Mouse (Mus musculus) neural tube, embryonic 15.5 days (tissue): ENCODE measurements around the gene Foxp1. TPM values are rescaled to one million over a fixed set of nuclear protein-coding genes. Genes with fewer than 3 reads are reported as not detected.

Source experiments
- ATAC-seq: fragments of 200-750 bp; cut with Nextera tagmentation; 2 replicates; pipeline ENCODE4 v1.8.0; 2017; ENCODE audit warnings: mild to moderate bottlenecking, moderate TSS enrichment, moderate library complexity; ENCODE audit not compliant: low FRiP score
- H3K27ac ChIP-seq: fragments of 300-500 bp; sonication (generic); replicated peaks from 2 replicates; pipeline ENCODE4 v1.5.1; 2015; ENCODE audit warnings: mild to moderate bottlenecking, inconsistent platforms
- H3K27me3 ChIP-seq: fragments of 300-500 bp; sonication (generic); replicated peaks from 2 replicates; pipeline ENCODE4 v1.6.1; 2015; ENCODE audit warnings: inconsistent platforms
- H3K36me3 ChIP-seq: fragments of 300-500 bp; sonication (generic); 2 replicates; pipeline ENCODE4 v1.6.1; 2015; ENCODE audit warnings: inconsistent platforms
- H3K4me1 ChIP-seq: fragments of 300-500 bp; sonication (generic); 2 replicates; pipeline ENCODE4 v1.6.1; 2015; ENCODE audit warnings: inconsistent platforms
- H3K4me2 ChIP-seq: fragments of 300-500 bp; sonication (generic); 2 replicates; pipeline ENCODE4 v1.6.1; 2015; ENCODE audit warnings: inconsistent platforms, mild to moderate bottlenecking, moderate library complexity
- H3K4me3 ChIP-seq: fragments of 300-500 bp; sonication (generic); replicated peaks from 2 replicates; pipeline ENCODE4 v1.5.1; 2015; ENCODE audit warnings: mild to moderate bottlenecking, inconsistent platforms
- H3K9ac ChIP-seq: fragments of 300-500 bp; sonication (generic); replicated peaks from 2 replicates; pipeline ENCODE4 v1.6.1; 2015; ENCODE audit warnings: mild to moderate bottlenecking, inconsistent platforms
- H3K9me3 ChIP-seq: fragments of 300-500 bp; sonication (generic); replicated peaks from 2 replicates; pipeline ENCODE4 v1.6.1; 2016; ENCODE audit warnings: inconsistent platforms
- WGBS: fragments of 180-500 bp; shearing (Covaris S2); methylation state at CpG from one replicate; pipeline ENCODE4 v1.1.7; 2015; ENCODE audit warnings: mixed read lengths; 5-methylcytosine and 5-hydroxymethylcytosine counted together
- polyA plus RNA-seq: library from polyadenylated mRNA; unstranded; fragments of >200 nt; fragmentation: Nextera tagmentation; extraction: Ambion mirVana; gene quantifications from 2 replicates; pipeline ENCODE4 v1.2.1, GENCODE M21; 2015

Gene Foxp1
- polyA plus RNA-seq, 1 experiment from 2014 or later: 51.0 TPM

DNA sequence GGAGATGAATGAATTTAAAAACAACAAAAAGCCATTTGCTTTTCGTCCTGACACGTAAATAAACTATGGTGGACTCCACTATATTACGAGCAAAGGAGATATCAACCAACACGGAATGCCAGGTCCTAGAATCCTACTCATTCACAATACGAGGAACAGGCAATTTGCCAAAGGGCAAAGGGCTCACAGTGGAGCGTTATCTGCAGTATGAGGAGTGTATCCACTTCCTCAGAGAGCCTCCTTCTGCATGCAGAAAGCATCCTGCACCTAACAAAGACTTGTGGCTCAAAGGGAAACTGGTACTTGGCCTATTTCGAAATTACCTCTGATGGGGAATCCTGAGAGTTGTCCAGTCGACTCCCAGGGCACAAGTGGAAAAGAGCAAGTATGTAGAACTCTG lies 328.8 kb downstream of the Foxp1 start:
- ATAC-seq: no peak
- Histone ChIP-seq H3K27ac (no peak overlapping the region), H3K4me1 (peaks cover 27% of the 10 kb centered on the region), H3K9me3 (no peaks in the 10 kb centered on the region), H3K27me3 (peaks cover 4% of the 10 kb centered on the region; the same call in 1 of the 2 replicates), H3K36me3 (no peaks in the 10 kb centered on the region), H3K4me3 (no peak overlapping the region), H3K4me2 (no peak overlapping the region), H3K9ac (no peak overlapping the region)
- WGBS: 62% methylated on average over 8 of the region's 8 CpGs

DNA sequence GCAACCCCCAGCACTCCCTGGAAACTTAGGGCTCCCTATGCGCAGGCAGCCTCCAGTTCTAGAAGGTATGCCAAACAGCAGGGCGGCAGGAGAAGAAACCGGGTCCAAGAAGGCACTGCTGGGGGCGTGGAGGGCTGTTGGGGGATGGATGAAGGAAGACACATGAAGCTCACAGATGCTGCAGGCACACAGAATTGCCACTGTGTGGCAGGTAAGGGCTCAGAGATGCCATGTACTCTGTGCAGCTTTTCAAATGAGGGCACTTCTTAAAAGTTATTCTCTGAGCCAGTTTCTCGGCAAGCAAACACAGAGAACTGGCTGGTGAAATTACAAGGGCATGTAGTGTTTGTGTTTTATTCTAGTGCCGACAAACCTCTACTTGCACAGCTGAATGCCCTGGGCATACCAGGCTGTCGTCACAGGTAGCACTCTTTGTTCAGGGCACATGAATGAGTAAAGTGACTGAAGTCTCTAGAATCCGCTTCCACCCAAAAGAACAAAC lies 330.8 kb downstream of the Foxp1 start:
- 55% methylated on average over 8 of the region's 8 CpGs for WGBS
- H3K9me3 ChIP-seq: no peaks in the 10 kb centered on the region
- H3K27ac ChIP-seq: no peak overlapping the region

DNA sequence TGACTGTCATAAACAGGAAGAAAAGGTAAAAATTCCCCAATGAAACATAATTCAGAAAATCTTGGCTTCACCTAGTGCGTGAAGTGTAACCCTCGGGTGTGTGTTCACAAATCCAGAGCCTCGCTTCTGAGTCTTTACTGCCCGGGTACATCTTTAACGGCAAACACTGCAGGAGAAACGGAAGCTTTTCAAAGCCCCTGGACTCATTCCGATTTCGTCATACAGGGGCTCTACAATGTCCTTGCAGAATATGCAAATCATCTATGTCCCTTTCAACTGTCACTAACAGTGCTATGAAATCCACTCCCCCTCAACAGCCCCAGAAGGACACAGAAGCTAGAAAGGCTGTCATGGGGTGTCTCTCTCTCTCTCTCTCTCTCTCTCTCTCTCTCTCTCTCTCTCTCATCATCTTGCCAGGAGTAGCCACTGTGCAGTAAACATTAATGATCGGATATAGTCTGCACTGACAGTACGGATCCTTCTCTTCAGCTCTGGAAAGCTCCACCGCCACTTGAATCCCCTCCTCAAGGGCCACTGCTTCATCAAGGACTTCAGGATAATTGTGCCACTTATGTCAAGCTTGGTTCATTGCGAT lies 331.4 kb downstream of the Foxp1 start:
- Histone ChIP-seq H3K36me3 (no peaks in the 10 kb centered on the region), H3K4me2 (peak overlapping the region; percentile 34), H3K27me3 (peaks cover 4% of the 10 kb centered on the region; the same call in 1 of the 2 replicates), H3K4me1 (peaks cover 34% of the 10 kb centered on the region), H3K9ac (0 out of 2 replicates have a peak overlapping the region, but pooled peaks have one; percentile 10), H3K9me3 (no peaks in the 10 kb centered on the region), H3K4me3 (no peak overlapping the region), H3K27ac (no peak overlapping the region)
- ATAC-seq: no peak; the same call in 1 of the 2 replicates
- 32% methylated on average over 12 of the region's 12 CpGs for WGBS

More for the DNA sequence above, 330.8 kb downstream of the Foxp1 start:
- Histone ChIP-seq H3K27me3 (peaks cover 4% of the 10 kb centered on the region; the same call in 1 of the 2 replicates), H3K36me3 (no peaks in the 10 kb centered on the region), H3K4me2 (peak overlapping the region; percentile 34), H3K4me1 (peaks cover 31% of the 10 kb centered on the region), H3K4me3 (no peak overlapping the region), H3K9ac (0 out of 2 replicates have a peak overlapping the region, but pooled peaks have one; percentile 10)
- no peak for ATAC-seq

DNA sequence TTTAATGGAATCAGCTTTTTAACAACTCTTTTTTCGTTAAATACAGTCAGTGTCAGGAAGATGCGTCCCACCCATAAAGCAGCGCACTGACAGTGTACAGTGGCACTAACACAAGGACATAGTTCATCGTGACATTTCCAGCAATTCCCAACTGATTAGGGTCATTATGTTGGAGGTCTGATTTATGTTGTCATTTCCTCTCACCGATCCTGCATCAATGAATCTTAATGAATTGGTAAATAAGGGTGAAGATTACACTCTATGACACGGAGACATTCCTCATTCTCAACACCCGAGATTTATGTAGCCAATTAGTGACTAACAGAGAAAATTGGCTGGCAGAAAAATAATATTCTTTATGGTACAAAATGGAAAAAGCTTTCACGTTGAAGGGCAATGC lies 332.6 kb downstream of the Foxp1 start:
- peaks cover 34% of the 10 kb centered on the region for H3K4me1 ChIP-seq
- no peak overlapping the region for H3K9ac ChIP-seq
- ATAC-seq: peak; percentile 45; the same call in 1 of the 2 replicates
- no peaks in the 10 kb centered on the region for H3K9me3 ChIP-seq
- 15% methylated on average over 8 of the region's 8 CpGs for WGBS
- no peak overlapping the region for H3K4me3 ChIP-seq
- no peak overlapping the region for H3K27ac ChIP-seq
- peaks cover 4% of the 10 kb centered on the region; the same call in 1 of the 2 replicates for H3K27me3 ChIP-seq
- no peak overlapping the region for H3K4me2 ChIP-seq
- no peaks in the 10 kb centered on the region for H3K36me3 ChIP-seq

DNA sequence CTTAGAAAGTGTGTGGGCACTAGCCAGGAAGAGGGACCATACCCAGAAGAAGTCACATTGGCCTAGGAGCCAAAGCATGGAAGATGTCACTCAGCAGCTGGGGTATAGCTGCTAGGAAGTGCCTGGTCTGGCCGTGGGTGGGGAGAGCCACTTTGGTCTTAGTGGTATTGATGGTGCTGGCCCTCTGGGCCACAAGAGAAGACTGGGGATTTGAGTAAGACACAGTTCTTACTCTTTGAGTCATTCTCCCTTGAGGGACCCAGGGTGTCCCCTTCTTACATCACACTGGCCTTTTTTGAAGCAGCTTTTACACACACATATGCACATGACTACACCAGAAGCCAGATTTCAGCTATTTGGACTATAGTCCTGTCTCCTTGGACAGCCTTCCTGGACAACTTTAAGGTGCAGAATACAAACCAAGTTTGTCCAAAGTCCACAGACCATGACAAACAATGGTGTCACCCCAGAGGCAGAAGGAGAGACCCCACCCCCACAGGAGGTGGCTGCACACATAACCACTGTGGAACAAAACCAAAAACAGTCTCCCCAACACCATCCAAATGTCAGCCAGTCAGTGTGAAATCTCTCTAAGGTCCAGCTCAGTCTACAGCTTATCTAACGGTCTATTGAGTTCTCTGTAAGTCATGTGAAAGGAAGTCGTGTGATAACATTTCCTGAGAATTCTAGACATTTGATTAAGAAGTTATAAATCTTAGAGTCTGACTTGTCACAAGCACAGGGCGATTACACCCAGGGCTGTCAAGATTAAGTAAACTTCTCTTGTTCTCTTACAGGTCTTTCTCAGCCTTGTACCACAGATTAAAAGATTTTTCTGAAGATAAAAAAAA lies 333.9 kb downstream of the Foxp1 start:
- H3K4me3 ChIP-seq: no peak overlapping the region
- ATAC-seq: no peak
- peaks cover 34% of the 10 kb centered on the region for H3K4me1 ChIP-seq
- H3K27me3 ChIP-seq: peaks cover 4% of the 10 kb centered on the region; the same call in 1 of the 2 replicates
- no peak overlapping the region for H3K4me2 ChIP-seq
- WGBS: 64% methylated on average over 4 of the region's 4 CpGs
- H3K36me3 ChIP-seq: no peaks in the 10 kb centered on the region
- no peak overlapping the region for H3K27ac ChIP-seq
- no peak overlapping the region for H3K9ac ChIP-seq
- no peaks in the 10 kb centered on the region for H3K9me3 ChIP-seq

DNA sequence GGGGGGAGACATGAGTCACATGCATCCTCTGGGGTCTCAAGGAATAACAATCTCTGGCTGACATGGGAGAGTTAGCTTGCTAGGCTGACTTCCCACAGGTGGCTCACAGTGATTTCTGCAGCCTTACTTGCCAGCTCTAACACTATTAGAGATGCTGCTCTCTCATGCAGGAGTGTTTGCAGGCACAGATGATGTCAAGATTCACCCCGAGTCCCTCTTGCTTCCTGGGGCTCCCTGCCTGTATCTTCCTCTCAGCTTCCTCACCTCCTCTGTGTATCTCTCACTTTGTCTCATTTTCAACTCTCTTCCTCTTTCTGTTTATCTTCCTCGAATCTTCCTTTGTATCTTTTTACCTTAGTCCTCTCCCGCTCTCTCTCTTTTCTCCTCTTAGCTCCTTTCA lies 334.6 kb downstream of the Foxp1 start:
- H3K4me3 ChIP-seq: no peak overlapping the region

DNA sequence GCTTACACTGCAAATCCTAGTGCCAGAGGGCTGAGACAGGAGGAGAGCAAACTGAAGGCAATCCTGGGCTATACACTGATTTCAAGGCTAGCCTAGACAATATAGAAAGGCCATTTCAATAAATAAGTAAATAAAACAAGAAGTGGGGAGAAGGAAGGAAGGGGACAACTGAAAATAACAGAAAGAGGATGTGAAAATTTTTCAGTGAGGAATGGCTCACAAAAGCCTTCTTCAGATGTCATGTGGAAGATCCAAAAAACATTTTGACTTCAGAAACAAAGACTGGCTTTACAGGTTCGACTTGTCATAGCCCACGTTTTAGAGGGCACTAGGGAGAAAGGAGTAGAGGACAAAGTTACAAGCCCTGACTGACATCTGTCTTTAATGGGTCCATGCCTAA lies 335.1 kb downstream of the Foxp1 start:
- Histone ChIP-seq H3K4me1 (peaks cover 34% of the 10 kb centered on the region), H3K36me3 (no peaks in the 10 kb centered on the region), H3K9me3 (no peaks in the 10 kb centered on the region), H3K9ac (no peak overlapping the region), H3K27me3 (peaks cover 3% of the 10 kb centered on the region; the same call in 1 of the 2 replicates), H3K4me2 (no peak overlapping the region), H3K27ac (no peak overlapping the region), H3K4me3 (no peak overlapping the region)
- no peak for ATAC-seq
- WGBS: 80% methylated on average over 2 of the region's 2 CpGs

More for the DNA sequence above, 334.6 kb downstream of the Foxp1 start:
- Histone ChIP-seq H3K27me3 (peaks cover 4% of the 10 kb centered on the region; the same call in 1 of the 2 replicates), H3K9me3 (no peaks in the 10 kb centered on the region), H3K36me3 (no peaks in the 10 kb centered on the region), H3K4me1 (peaks cover 34% of the 10 kb centered on the region), H3K27ac (no peak overlapping the region), H3K4me2 (no peak overlapping the region), H3K9ac (no peak overlapping the region)
- ATAC-seq: no peak
- 80% methylated on average over 3 of the region's 3 CpGs for WGBS

DNA sequence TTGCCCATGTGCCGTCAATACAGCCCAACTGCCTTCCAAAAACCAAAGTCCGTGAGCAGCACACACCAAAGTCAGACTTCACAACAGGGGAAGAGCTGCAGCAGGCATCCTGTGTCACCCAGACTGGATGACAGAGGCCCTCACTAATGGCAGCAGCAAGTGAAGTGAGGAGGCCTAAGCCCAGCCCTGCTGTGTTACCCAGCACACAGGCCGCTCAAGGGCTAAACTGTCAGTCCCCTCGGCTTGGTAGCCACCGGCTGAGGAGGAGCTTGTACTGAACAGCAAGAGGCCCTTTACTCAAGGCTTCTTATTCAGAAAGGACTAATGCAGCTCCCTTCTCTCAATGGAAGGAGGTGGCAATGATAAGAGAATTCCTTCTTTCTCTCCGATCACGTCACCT lies 336.0 kb downstream of the Foxp1 start:
- H3K4me2 ChIP-seq: no peak overlapping the region
- H3K9ac ChIP-seq: no peak overlapping the region
- no peak overlapping the region for H3K4me3 ChIP-seq
- H3K27me3 ChIP-seq: no peaks in the 10 kb centered on the region
- H3K4me1 ChIP-seq: peaks cover 26% of the 10 kb centered on the region
- H3K36me3 ChIP-seq: no peaks in the 10 kb centered on the region
- H3K9me3 ChIP-seq: no peaks in the 10 kb centered on the region
- no peak for ATAC-seq
- 58% methylated on average over 7 of the region's 7 CpGs for WGBS
- no peak overlapping the region for H3K27ac ChIP-seq

DNA sequence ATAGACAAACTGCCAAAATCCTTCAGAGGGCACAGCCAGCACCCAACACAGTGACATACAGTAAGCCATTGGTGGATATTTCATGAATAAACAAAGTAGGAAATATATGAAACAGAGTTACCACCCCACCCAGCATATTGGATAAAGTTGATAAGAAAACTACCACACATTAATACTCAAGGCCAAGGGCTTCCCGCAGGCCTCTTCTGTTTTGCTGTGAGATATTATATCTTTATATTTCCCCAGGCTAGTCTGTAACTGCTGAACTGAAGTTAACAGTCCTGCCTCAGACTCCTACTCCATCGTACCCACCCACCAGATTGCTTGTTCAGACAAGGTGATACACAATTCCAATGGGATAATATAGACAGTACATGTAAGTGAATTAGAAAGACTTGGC lies 336.7 kb downstream of the Foxp1 start:
- H3K9me3 ChIP-seq: no peaks in the 10 kb centered on the region
- no peaks in the 10 kb centered on the region for H3K36me3 ChIP-seq
- H3K9ac ChIP-seq: no peak overlapping the region
- peaks cover 18% of the 10 kb centered on the region for H3K4me1 ChIP-seq
- no peak for ATAC-seq
- H3K27ac ChIP-seq: no peak overlapping the region
- 82% methylated on average over 2 of the region's 2 CpGs for WGBS
- H3K27me3 ChIP-seq: no peaks in the 10 kb centered on the region
- H3K4me2 ChIP-seq: no peak overlapping the region
- H3K4me3 ChIP-seq: no peak overlapping the region

DNA sequence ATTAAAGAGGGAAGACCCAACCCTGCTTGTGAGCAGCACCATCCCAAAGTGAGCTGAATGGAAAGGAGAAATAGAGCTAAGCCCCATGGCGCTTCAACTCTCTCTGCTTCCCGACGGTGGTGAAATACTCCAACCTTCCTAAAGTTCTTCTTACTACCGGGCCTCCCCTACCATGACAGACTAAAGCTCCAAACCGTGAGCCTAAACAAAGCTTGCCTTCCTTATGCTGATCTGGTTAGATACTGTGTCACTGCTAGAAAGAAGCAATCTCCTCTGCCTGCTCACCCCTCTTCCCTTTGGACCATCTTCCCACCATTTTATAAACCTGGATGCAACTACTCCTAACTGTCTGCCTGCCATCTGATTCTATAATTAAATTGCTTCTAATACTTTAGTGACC lies 338.5 kb downstream of the Foxp1 start:
- no peak overlapping the region for H3K4me3 ChIP-seq
- peaks cover 6% of the 10 kb centered on the region; the same call in 1 of the 2 replicates for H3K4me1 ChIP-seq
- no peak overlapping the region for H3K9ac ChIP-seq
- no peaks in the 10 kb centered on the region for H3K9me3 ChIP-seq
- WGBS: 93% methylated on average over 5 of the region's 5 CpGs
- no peak overlapping the region for H3K4me2 ChIP-seq
- no peaks in the 10 kb centered on the region for H3K36me3 ChIP-seq
- H3K27ac ChIP-seq: no peak overlapping the region
- ATAC-seq: no peak
- no peaks in the 10 kb centered on the region for H3K27me3 ChIP-seq

DNA sequence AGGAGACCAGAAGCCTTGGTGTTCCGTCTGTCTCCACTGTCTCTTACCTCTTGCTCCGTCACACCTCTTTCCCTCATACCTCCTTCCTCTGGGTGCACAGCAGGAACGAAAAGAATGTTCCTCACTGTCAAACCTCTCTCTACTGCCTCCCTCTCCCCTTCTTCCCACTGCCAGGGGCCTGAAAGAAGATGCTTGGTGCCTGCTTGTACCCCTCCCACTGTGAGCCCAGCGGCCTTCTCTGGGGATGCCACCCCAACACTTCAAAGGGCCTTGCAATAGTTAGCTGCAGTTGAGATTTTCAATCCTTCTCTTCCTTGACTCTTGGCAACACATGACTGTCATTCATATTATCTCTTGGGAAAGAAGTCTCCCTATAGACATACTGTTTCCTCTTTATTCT lies 339.7 kb downstream of the Foxp1 start:
- 92% methylated on average over 4 of the region's 4 CpGs for WGBS
- Histone ChIP-seq H3K4me2 (no peak overlapping the region), H3K36me3 (no peaks in the 10 kb centered on the region), H3K9me3 (no peaks in the 10 kb centered on the region), H3K4me1 (peaks cover 6% of the 10 kb centered on the region; the same call in 1 of the 2 replicates), H3K4me3 (no peak overlapping the region), H3K27me3 (no peaks in the 10 kb centered on the region), H3K9ac (no peak overlapping the region), H3K27ac (no peak overlapping the region)
- no peak for ATAC-seq
